Comparison of ENCODE assay signal across 11 mouse cellular contexts in genomic region chr2:173730444-173730966, GRCm38 (mm10). TPM values are rescaled to one million over a fixed set of nuclear protein-coding genes. Genes with fewer than 3 reads are reported as not detected.
DNase-seq lines count a peak whose midpoint lies in the region; ATAC-seq and TF ChIP-seq lines count a peak whose summit lies in the region.
"Had no signal": no experiment of that assay in that cellular context is flagged by ENCODE, and none has a peak within 500 bp of the region (broad histone marks: within the 10 kb centered on the region; RNA-seq: fewer than 3 reads in every experiment).

No protein-coding gene starts in this region.

- peaks cover 9% of the 10 kb centered on the region; the same call in 1 of the 2 replicates for H3K4me1 ChIP-seq in forebrain, embryonic 11.5 days (replicated peaks; ENCODE audit: control insufficient read depth, insufficient read depth, low read length)
- peaks cover 20% of the 10 kb centered on the region for H3K4me1 ChIP-seq in midbrain, embryonic 10.5 days
- no peaks in the 10 kb centered on the region for H3K4me1 ChIP-seq in stomach, postnatal 0 days (replicated peaks; ENCODE audit: control insufficient read depth, insufficient read depth)

- H3K9ac ChIP-seq in forebrain, embryonic 11.5 days (ENCODE audit: low read length) = peak overlapping the region; percentile 38; the same call in 1 of the 2 replicates
- H3K9ac ChIP-seq in stomach, postnatal 0 days (ENCODE audit: low read length) = 0 out of 2 replicates have a peak overlapping the region, but pooled peaks have one; percentile 27

- no peaks in the 10 kb centered on the region for H3K9me3 ChIP-seq in forebrain, embryonic 11.5 days (ENCODE audit: control insufficient read depth, low read length)
- no peaks in the 10 kb centered on the region for H3K9me3 ChIP-seq in midbrain, embryonic 10.5 days (replicated peaks)
- no peaks in the 10 kb centered on the region for H3K9me3 ChIP-seq in stomach, postnatal 0 days (ENCODE audit: control insufficient read depth, low read length)

- peak overlapping the region; percentile 65 for H3K27ac ChIP-seq in forebrain, embryonic 11.5 days (ENCODE audit: low read depth, low read length)
- H3K27ac ChIP-seq in midbrain, embryonic 10.5 days (replicated peaks) = peak overlapping the region; percentile 74
- no peak overlapping the region for H3K27ac ChIP-seq in stomach, postnatal 0 days (replicated peaks)

- H3K4me3 ChIP-seq in forebrain, embryonic 11.5 days (ENCODE audit: low read depth, low read length) = no peak overlapping the region
- H3K4me3 ChIP-seq in midbrain, embryonic 10.5 days = 0 out of 2 replicates have a peak overlapping the region, but pooled peaks have one; percentile 9
- no peak overlapping the region for H3K4me3 ChIP-seq in stomach, postnatal 0 days (ENCODE audit: low read depth, low read length)

- ATAC-seq in forebrain, embryonic 11.5 days (replicated peaks; ENCODE audit: low FRiP score) = peak; percentile 91
- peak; percentile 75 for ATAC-seq in stomach, postnatal 0 days (ENCODE audit: low FRiP score, low TSS enrichment)

- peak; percentile 15 for DNase-seq in right cerebral cortex, postnatal 14 days
- DNase-seq in right cerebral cortex, adult 18-20 months = no peak
- peak; percentile 84 for DNase-seq in forebrain, embryonic 11.5 days (ENCODE audit: low spot score)
- peak; percentile 68 for DNase-seq in midbrain, embryonic 10.5 days (ENCODE audit: low spot score)
- peak; percentile 24 for DNase-seq in stomach, postnatal 0 days (ENCODE audit: low spot score)
- DNase-seq in urinary bladder, postnatal 4 days (ENCODE audit: low spot score in 2 of 2) = no peak
- DNase-seq in gastrocnemius, adult 8-10 months (ENCODE audit: low spot score in 2 of 2) = no peak
- DNase-seq in testis, postnatal 10 days (ENCODE audit: low spot score) = no peak
- DNase-seq: adrenal gland, postnatal 36 days had no signal

- H3K27me3 ChIP-seq in forebrain, embryonic 11.5 days (ENCODE audit: control insufficient read depth, insufficient read depth, low read length) = no peaks in the 10 kb centered on the region
- H3K27me3 ChIP-seq in midbrain, embryonic 10.5 days (ENCODE audit: low read depth, poor library complexity, severe bottlenecking) = no peaks in the 10 kb centered on the region
- no peaks in the 10 kb centered on the region for H3K27me3 ChIP-seq in stomach, postnatal 0 days (ENCODE audit: control insufficient read depth, insufficient read depth, low read length)

- WGBS in forebrain, embryonic 11.5 days = 2% methylated on average over 9 of the region's 9 CpGs
- WGBS in midbrain, embryonic 10.5 days = 8% methylated on average over 9 of the region's 9 CpGs
- 16% methylated on average over 9 of the region's 9 CpGs for WGBS in stomach, postnatal 0 days

- no peak for TF ChIP-seq EP300 in stomach, postnatal 0 days (optimal IDR thresholded peaks at IDR 0.05)

- no peak overlapping the region for H3K4me2 ChIP-seq in forebrain, embryonic 11.5 days (ENCODE audit: low read depth, low read length, severe bottlenecking)
- H3K4me2 ChIP-seq in stomach, postnatal 0 days (replicated peaks; ENCODE audit: low read depth) = no peak overlapping the region

- no peak for TF ChIP-seq CTCF in stomach, postnatal 0 days (IDR thresholded peaks at IDR 0.05; ENCODE audit: low read depth)

- no peaks in the 10 kb centered on the region for H3K36me3 ChIP-seq in forebrain, embryonic 11.5 days (ENCODE audit: control insufficient read depth, insufficient read depth, low read length)
- no peaks in the 10 kb centered on the region for H3K36me3 ChIP-seq in midbrain, embryonic 10.5 days
- H3K36me3 ChIP-seq in stomach, postnatal 0 days (ENCODE audit: control insufficient read depth, insufficient read depth, low read length) = no peaks in the 10 kb centered on the region

RNA-seq across cellular contexts. Expression of gene Vapb, which starts 6.8 kb away (rescaled TPM):
- polyA plus RNA-seq in forebrain, embryonic 11.5 days (2014; fragmentation: Nextera tagmentation; extraction: Ambion mirVana) = 10.5 and 11.5 TPM in 2 replicates
- 9.4 and 11.6 TPM in 2 replicates for polyA plus RNA-seq in midbrain, embryonic 10.5 days (2016; fragmentation: Nextera tagmentation; extraction: Ambion mirVana)
- 11.1 and 13.1 TPM in 2 replicates for polyA plus RNA-seq in stomach, postnatal 0 days (2015; fragmentation: Nextera tagmentation; extraction: Ambion mirVana)
- total RNA-seq in gastrocnemius, adult 8-10 months (2022) = 100 to 1,000 TPM; 158 to 197 (median 180) TPM

RNA-seq across cellular contexts. Expression of gene 1700010B08Rik, which starts 11.3 kb away (rescaled TPM):
- not detected in 2 replicates for polyA plus RNA-seq in forebrain, embryonic 11.5 days (2014; fragmentation: Nextera tagmentation; extraction: Ambion mirVana)
- not detected in 2 replicates for polyA plus RNA-seq in midbrain, embryonic 10.5 days (2016; fragmentation: Nextera tagmentation; extraction: Ambion mirVana)
- polyA plus RNA-seq in stomach, postnatal 0 days (2015; fragmentation: Nextera tagmentation; extraction: Ambion mirVana) = not detected in 2 replicates
- total RNA-seq in gastrocnemius, adult 8-10 months (2022) = not detected
- total RNA-seq: adrenal gland, postnatal 36 days; left cerebral cortex, postnatal 25 days; neutrophil, adult 5-6 weeks had no signal

Comparison
In these comparisons a context has a peak if more than half of its experiments do, and no peak if none do; other contexts are left out.
1. DNase-seq: peak in right cerebral cortex, postnatal 14 days (single experiment), forebrain, embryonic 11.5 days (single experiment), midbrain, embryonic 10.5 days (single experiment) and stomach, postnatal 0 days (single experiment); none in right cerebral cortex, adult 18-20 months (single experiment), urinary bladder, postnatal 4 days (0 of 2), gastrocnemius, adult 8-10 months (0 of 2) and testis, postnatal 10 days (single experiment).